Mouse (Mus musculus) retina, embryonic 14.5 days (tissue): ENCODE data around the gene Mtx2.

Experiments used
- DNase-seq: peaks from one replicate; pipeline ENCODE4 v3.0.0-alpha.2; 2015; ENCODE audit warnings: low spot score

The Mtx2 gene

DNA sequence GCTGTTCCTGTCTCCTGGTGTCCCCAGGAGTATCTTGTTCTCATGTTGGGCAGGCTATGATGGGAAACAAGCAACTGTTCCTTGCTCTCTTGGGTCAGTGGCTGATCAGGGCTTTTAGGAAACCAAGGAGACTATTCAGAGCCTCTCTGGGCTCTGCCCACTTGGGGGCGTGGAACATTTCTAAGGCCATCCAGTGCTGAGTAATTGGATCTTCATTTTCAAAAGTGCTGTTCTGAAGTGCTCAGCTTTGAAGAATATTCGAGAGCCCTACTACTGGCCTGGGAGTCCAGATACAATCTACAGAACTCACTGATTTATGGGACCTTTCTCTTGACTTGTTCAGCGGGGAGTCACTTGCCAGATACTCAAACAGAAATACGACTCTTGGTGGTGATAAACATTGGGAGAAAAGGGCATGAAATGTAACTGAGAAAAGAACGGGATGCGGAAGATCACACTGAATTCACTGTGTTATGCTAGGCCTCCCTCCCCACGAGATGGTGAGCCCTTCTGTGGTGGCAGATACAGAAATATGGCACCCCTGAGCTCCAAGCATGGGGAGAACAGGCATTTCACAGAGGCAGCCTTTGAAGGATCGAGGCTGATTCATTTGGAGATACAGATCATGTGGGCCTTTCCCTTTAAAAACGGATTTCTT lies 92.4 kb downstream of the Mtx2 start:
- no peak for DNase-seq

DNA sequence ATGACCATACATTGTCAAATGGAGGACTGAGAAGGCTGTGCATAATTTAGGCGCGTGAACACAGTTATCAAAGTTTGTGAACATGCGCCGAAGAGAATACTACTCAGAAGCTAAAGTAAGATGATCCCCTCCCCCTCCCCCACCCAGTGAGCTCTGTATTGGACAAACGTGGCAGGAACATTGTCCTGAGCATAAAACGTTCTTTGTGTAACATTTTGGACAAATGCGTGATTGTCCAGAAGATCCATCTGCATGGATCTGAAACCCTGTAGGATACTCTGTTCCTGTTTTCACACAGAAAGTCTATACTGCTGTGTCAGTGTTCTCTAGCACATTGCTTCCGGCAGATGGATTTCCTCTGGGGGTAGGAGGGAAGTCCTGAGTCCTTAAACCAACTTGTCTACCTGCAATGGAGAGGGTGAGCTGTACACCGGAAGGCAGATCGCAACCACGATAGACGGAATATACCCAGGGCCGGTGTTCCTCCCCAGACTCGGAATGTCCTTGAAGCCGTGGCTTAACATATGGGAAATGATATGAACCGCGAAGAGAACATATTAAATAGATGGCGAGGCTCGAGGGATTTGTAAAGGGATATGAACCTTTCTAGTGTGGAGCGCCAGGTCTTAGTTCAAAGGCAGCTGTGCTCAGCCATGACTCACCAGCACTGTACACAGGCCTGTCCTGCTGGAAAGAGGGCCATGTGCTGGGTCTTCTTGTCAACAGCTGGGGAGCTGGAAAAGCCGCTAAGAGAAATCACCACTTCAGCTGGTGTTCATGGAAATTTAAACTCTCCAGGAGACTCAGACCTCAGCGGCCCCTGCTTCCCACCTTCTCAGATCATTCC lies 100.6 kb downstream of the Mtx2 start:
- no peak for DNase-seq
